Mouse (Mus musculus): ENCODE data around the gene Crybb1. TPM values are rescaled to one million over a fixed set of nuclear protein-coding genes. Genes with fewer than 3 reads are reported as not detected.

Crybb1 gene
- polyA plus RNA-seq, 1 experiment from 2014 or later = 4.5 TPM

GRCm38 (mm10) chr5:112317328-112317727, 61.7 kb downstream of the Crybb1 start:
- 71% methylated on average over 5 of the region's 5 CpGs for WGBS
- H3K9me3 ChIP-seq (ENCODE audit: control insufficient read depth, low read length) = no peaks in the 10 kb centered on the region
- H3K36me3 ChIP-seq (ENCODE audit: control insufficient read depth, insufficient read depth, low read length) = peaks cover 5% of the 10 kb centered on the region
- no peak for ATAC-seq (ENCODE audit: low read depth)
- no peak overlapping the region for H3K4me2 ChIP-seq (ENCODE audit: low read depth, low read length)
- no peaks in the 10 kb centered on the region for H3K27me3 ChIP-seq (ENCODE audit: control insufficient read depth, insufficient read depth, low read length)
- H3K27ac ChIP-seq (ENCODE audit: low read depth, low read length) = no peak overlapping the region
- no peak overlapping the region for H3K9ac ChIP-seq (replicated peaks; ENCODE audit: low read depth, low read length)
- no peak overlapping the region for H3K4me3 ChIP-seq (ENCODE audit: low read depth, low read length)
- H3K4me1 ChIP-seq (ENCODE audit: control insufficient read depth, insufficient read depth, low read length) = no peaks in the 10 kb centered on the region

Other genes with a start within 250 kb of the Crybb1 start
- gene Cryba4, start 3.3 kb upstream of the Crybb1 start, polyA plus RNA-seq (2014; fragmentation: Nextera tagmentation; extraction: Ambion mirVana) = 0.79 and 2.7 TPM in 2 replicates
- 27.1 and 28.1 TPM in 2 replicates for gene Tpst2, start 20.9 kb downstream of the Crybb1 start, polyA plus RNA-seq (2014; fragmentation: Nextera tagmentation; extraction: Ambion mirVana)
- gene Tfip11, start 70.5 kb downstream of the Crybb1 start, polyA plus RNA-seq (2014; fragmentation: Nextera tagmentation; extraction: Ambion mirVana) = 19.6 and 24.7 TPM in 2 replicates
- 61.6 and 71.9 TPM in 2 replicates for gene Srrd, start 87.2 kb downstream of the Crybb1 start, polyA plus RNA-seq (2014; fragmentation: Nextera tagmentation; extraction: Ambion mirVana)
- gene Hps4, start 87.3 kb downstream of the Crybb1 start, polyA plus RNA-seq (2014; fragmentation: Nextera tagmentation; extraction: Ambion mirVana) = 37.5 and 42.9 TPM in 2 replicates
- gene Gm6583, start 100.2 kb downstream of the Crybb1 start, polyA plus RNA-seq (2014; fragmentation: Nextera tagmentation; extraction: Ambion mirVana) = 0.12 and 0.44 TPM in 2 replicates
- gene Asphd2, start 139.1 kb downstream of the Crybb1 start, polyA plus RNA-seq (2014; fragmentation: Nextera tagmentation; extraction: Ambion mirVana) = 49.5 and 58.7 TPM in 2 replicates
- gene Gm6588, start 193.6 kb downstream of the Crybb1 start, polyA plus RNA-seq (2014; fragmentation: Nextera tagmentation; extraction: Ambion mirVana) = 0.37 and 0.71 TPM in 2 replicates